Mouse (Mus musculus) heart, postnatal 14 days (tissue): ENCODE results near the gene Emg1. TPM values are rescaled to one million over a fixed set of nuclear protein-coding genes. Genes with fewer than 3 reads are reported as not detected.
"Not testable (repeated sequence)": the region's sequence is repeated elsewhere in the genome, so short reads cannot be mapped to it uniquely, and the experiment has no call there.

Experiments used
- DNase-seq, 2 experiments: peaks; one replicate each; pipeline ENCODE4 v3.0.0; 2021 to 2022
- intact Hi-C: fragments of 180-260 bp; cut with DNase I; formaldehyde crosslinking; loops from one replicate; pipeline ENCODE4 v1.15.1; 2025
- total RNA-seq, 2 experiments: library from RNA; stranded (reverse); gene quantifications; 2 replicates each; pipeline ENCODE4 v1.2.3; 2021

Gene Emg1
- total RNA-seq, 2 experiments from 2014 or later, result 58.8 to 68.4 TPM

- DNase-seq, result no peak
These were observed 23.0 kb downstream of the Emg1 start for GRCm38 (mm10) chr6:124689011-124689410.

GRCm38 (mm10) chr6:124688151-124688758, 23.7 kb downstream of the Emg1 start:
- DNase-seq, result no peak
- intact Hi-C loops, result no loop called here

More at GRCm38 (mm10) chr6:124689011-124689410, 23.0 kb downstream of the Emg1 start:
- intact Hi-C loops, result no loop called here

- intact Hi-C loops, DNase-seq: not testable (repeated sequence)
These were observed 25.3 kb downstream of the Emg1 start for GRCm38 (mm10) chr6:124686644-124687043.

- no peak for DNase-seq
- intact Hi-C loops, result no loop called here
These were observed 26.2 kb downstream of the Emg1 start for GRCm38 (mm10) chr6:124685606-124686386.

GRCm38 (mm10) chr6:124683591-124684417, 28.2 kb downstream of the Emg1 start:
- DNase-seq, result no peak
- intact Hi-C loops, result no loop called here

GRCm38 (mm10) chr6:124682291-124682690, 29.7 kb downstream of the Emg1 start:
- intact Hi-C loops, DNase-seq: not testable (repeated sequence)

GRCm38 (mm10) chr6:124679486-124679885, 32.5 kb downstream of the Emg1 start:
- DNase-seq, result no peak
- intact Hi-C loops, result no loop called here

GRCm38 (mm10) chr6:124678769-124679168, 33.2 kb downstream of the Emg1 start:
- DNase-seq, result no peak
- intact Hi-C loops, result no loop called here

GRCm38 (mm10) chr6:124676171-124676570, 35.8 kb downstream of the Emg1 start:
- intact Hi-C loops, result no loop called here
- no peak for DNase-seq

GRCm38 (mm10) chr6:124674591-124674990, 37.4 kb downstream of the Emg1 start:
- intact Hi-C loops, result no loop called here
- DNase-seq, result no peak

GRCm38 (mm10) chr6:124673619-124674018, 38.4 kb downstream of the Emg1 start:
- DNase-seq, result peak; percentile 45 to 69
- intact Hi-C loops, result loop anchor here (2.0 kb wide), 1 partner anchor 29 kb away; no protein-coding TSS in a partner anchor

GRCm38 (mm10) chr6:124672100-124672499, 39.9 kb downstream of the Emg1 start:
- no peak for DNase-seq
- intact Hi-C loops, result loop anchor here (2.0 kb wide), 1 partner anchor 31 kb away; no protein-coding TSS in a partner anchor

GRCm38 (mm10) chr6:124670281-124670900, 41.6 kb downstream of the Emg1 start:
- intact Hi-C loops, result no loop called here
- no peak for DNase-seq

GRCm38 (mm10) chr6:124669234-124669859, 42.6 kb downstream of the Emg1 start:
- no peak for DNase-seq
- intact Hi-C loops, result no loop called here

- intact Hi-C loops, result no loop called here
- no peak for DNase-seq
These were observed 47.0 kb downstream of the Emg1 start for GRCm38 (mm10) chr6:124665011-124665410.

GRCm38 (mm10) chr6:124664256-124664655, 47.7 kb downstream of the Emg1 start:
- intact Hi-C loops, result loop anchor here (5.0 kb wide), 1 partner anchor 38 kb away; no protein-coding TSS in a partner anchor

GRCm38 (mm10) chr6:124663424-124663795, 48.6 kb downstream of the Emg1 start:
- no peak for DNase-seq
- intact Hi-C loops, result loop anchor here (2.0 to 5.0 kb wide), 3 partner anchors 39 to 95 kb away; partner anchors contain the start of genes Emg1 and Phb2

More at GRCm38 (mm10) chr6:124664256-124664655, 47.7 kb downstream of the Emg1 start:
- DNase-seq, result no peak

- intact Hi-C loops, result loop anchor here (2.0 to 5.0 kb wide), 3 partner anchors 40 to 96 kb away; partner anchors contain the start of genes Emg1 and Phb2
- peak; percentile 98 to 99 for DNase-seq
These were observed 49.2 kb downstream of the Emg1 start, which contains the start of gene Lpcat3 for GRCm38 (mm10) chr6:124662477-124663423. Lpcat3 (plus strand) TSS chr6:124663027.
